Mouse (Mus musculus): ENCODE results near the gene Tjap1. TPM values are rescaled to one million over a fixed set of nuclear protein-coding genes. Genes with fewer than 3 reads are reported as not detected.
A peak's percentile ranks its signal among the peaks of the same experiment; 100 is the strongest.

Tjap1 gene
- total and polyA plus RNA-seq, 3 experiments: 12.9 to 41.2 TPM; not detected in 1

DNA sequence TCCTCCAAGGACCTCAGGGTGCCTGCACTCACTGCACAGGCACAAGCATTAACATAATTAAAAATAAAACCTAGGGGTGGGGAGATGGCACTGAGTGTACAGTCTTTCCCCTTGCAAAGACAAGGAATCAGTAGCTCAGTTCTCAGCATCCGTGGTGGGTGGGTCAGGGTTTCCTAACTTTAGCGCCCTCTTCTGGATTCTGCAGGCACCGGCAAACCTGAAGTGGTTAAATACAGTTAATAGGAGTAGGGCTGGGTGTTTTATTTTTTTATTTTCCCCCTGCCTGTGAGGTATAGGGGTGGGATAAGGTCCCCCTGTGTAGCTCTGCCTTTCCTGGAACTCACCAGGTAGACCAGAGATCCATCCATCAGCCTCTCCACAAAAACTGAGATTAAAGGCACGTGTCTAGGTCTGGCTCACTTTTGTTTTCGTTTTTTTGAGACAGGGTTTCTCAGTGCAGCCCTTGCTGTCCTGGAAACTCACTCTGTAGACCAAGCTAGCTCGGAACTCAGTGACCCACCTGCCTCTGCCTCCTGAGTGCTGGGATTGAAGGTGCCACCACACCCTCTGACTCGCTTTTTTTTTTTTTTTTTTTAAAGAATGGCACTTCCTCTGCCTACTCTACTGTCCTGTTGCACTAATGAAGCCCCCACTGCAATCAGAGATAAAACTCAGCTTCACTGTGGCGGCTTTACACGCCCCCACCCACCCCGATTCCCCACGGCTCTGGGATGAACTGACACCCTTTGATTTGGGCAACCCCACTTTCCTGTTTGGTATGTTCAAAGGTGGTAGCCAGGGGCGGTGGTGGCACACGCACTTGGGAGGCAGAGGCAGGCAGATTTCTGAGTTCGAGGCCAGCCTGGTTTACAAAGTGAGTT lies 30.0 kb downstream of the Tjap1 start:
- peak; percentile 84 for DNase-seq (ENCODE audit: low read depth, low spot score)
- Histone ChIP-seq H3K4me1 (ENCODE audit: control insufficient read depth in 1 of 2, insufficient read depth in 2 of 2, low read length in 2 of 2) (peaks cover 0 to 15% of the 10 kb centered on the region in 2 experiments; a peak in 2 of 4 replicates), H3K27me3 (ENCODE audit: control insufficient read depth in 1 of 2, insufficient read depth in 2 of 2, low read length in 2 of 2) (no peaks in the 10 kb centered on the region), H3K36me3 (ENCODE audit: control insufficient read depth in 1 of 2, insufficient read depth in 2 of 2, low read length in 2 of 2) (peaks cover 0 to 4% of the 10 kb centered on the region in 2 experiments; a peak in 2 of 4 replicates), H3K4me3 (ENCODE audit: control insufficient read depth in 1 of 2, insufficient read depth in 1 of 2, low read depth in 2 of 2, low read length in 2 of 2) (peak overlapping the region; percentile 64 to 66), H3K9ac (ENCODE audit: control insufficient read depth, low read depth, low read length, poor library complexity, severe bottlenecking) (peak overlapping the region; percentile 55), H3K79me2 (ENCODE audit: control insufficient read depth, insufficient read depth, low read length, poor library complexity) (peaks cover 13% of the 10 kb centered on the region), H3K9me3 (replicated peaks; ENCODE audit: insufficient read depth, low read length) (no peaks in the 10 kb centered on the region), H3K27ac (ENCODE audit: control insufficient read depth, low read depth, low read length) (peak overlapping the region; percentile 8; the same call in 1 of the 2 replicates)
- TF ChIP-seq MAFK (IDR thresholded peaks at IDR 0.05; ENCODE audit: borderline replicate concordance, low read depth, low read length) (no peak), POLR2AphosphoS5 (IDR thresholded peaks at IDR 0.05; ENCODE audit: borderline replicate concordance, low read depth, low read length) (no peak), HCFC1 (IDR thresholded peaks at IDR 0.05; ENCODE audit: low read depth, low read length) (0 out of 2 replicates have a peak, but pooled peaks have one; percentile 32), ZNF384 (IDR thresholded peaks at IDR 0.05; ENCODE audit: low read depth, low read length) (peak; percentile 84), CTCF (IDR thresholded peaks at IDR 0.05 in 2 of 3, conservative IDR thresholded peaks at IDR 0.05 in 1 of 3; ENCODE audit: control insufficient read depth in 1 of 3, insufficient read depth in 1 of 3, low read depth in 2 of 3, low read length in 3 of 3, poor library complexity in 1 of 3, severe bottlenecking in 1 of 3) (peak; percentile 71 to 74 (median 72)), MAX (IDR thresholded peaks at IDR 0.05; ENCODE audit: low read length) (no peak; the same call in 1 of the 2 replicates), TCF12 (IDR thresholded peaks at IDR 0.05; ENCODE audit: low read depth, low read length) (no peak), TBP (IDR thresholded peaks at IDR 0.05; ENCODE audit: low read depth, low read length) (no peak), POLR2AphosphoS2 (IDR thresholded peaks at IDR 0.05; ENCODE audit: low read length) (no peak), GABPA (IDR thresholded peaks at IDR 0.05; ENCODE audit: low read depth, low read length) (no peak), MEF2A (IDR thresholded peaks at IDR 0.05; ENCODE audit: extremely low read depth, insufficient replicate concordance, low read depth, low read length, poor library complexity, severe bottlenecking) (no peak), RAD21 (IDR thresholded peaks at IDR 0.05; ENCODE audit: low read depth, low read length) (peak; percentile 35), SMC3 (IDR thresholded peaks at IDR 0.05; ENCODE audit: low read depth, low read length) (peak; percentile 53), NRF1 (IDR thresholded peaks at IDR 0.05; ENCODE audit: insufficient read depth, low read depth, low read length, poor library complexity, severe bottlenecking) (no peak), ZC3H11A (IDR thresholded peaks at IDR 0.05; ENCODE audit: low read depth, low read length) (peak; percentile 35), BHLHE40 (IDR thresholded peaks at IDR 0.05; ENCODE audit: borderline replicate concordance, low read depth, low read length) (no peak), GATA1 (IDR thresholded peaks at IDR 0.05; ENCODE audit: low read depth, low read length) (no peak), KAT2A (conservative IDR thresholded peaks at IDR 0.05; ENCODE audit: low read depth, low read length) (no peak), MAZ (IDR thresholded peaks at IDR 0.05; ENCODE audit: low read depth, low read length) (no peak), E2F4 (IDR thresholded peaks at IDR 0.05; ENCODE audit: borderline replicate concordance, low read depth, low read length) (no peak), RCOR1 (IDR thresholded peaks at IDR 0.05; ENCODE audit: low read depth, low read length) (no peak), MYC (IDR thresholded peaks at IDR 0.05; ENCODE audit: low read depth, low read length) (0 out of 2 replicates have a peak, but pooled peaks have one; percentile 12), ELF1 (IDR thresholded peaks at IDR 0.05; ENCODE audit: low read depth, low read length) (no peak), MXI1 (IDR thresholded peaks at IDR 0.05; ENCODE audit: low read depth, low read length) (peak; percentile 69; the same call in 1 of the 2 replicates), ETS1 (IDR thresholded peaks at IDR 0.05; ENCODE audit: low read depth, low read length) (no peak), ZKSCAN1 (IDR thresholded peaks at IDR 0.05; ENCODE audit: low read depth, low read length) (0 out of 2 replicates have a peak, but pooled peaks have one; percentile 11), USF2 (IDR thresholded peaks at IDR 0.05; ENCODE audit: borderline replicate concordance in 1 of 2, insufficient read depth in 1 of 2, low read depth in 1 of 2, low read length in 2 of 2) (no peak), EP300 (IDR thresholded peaks at IDR 0.05; ENCODE audit: low read depth in 1 of 2, low read length in 2 of 2) (no peak), CHD2 (IDR thresholded peaks at IDR 0.05; ENCODE audit: low read length) (no peak), MYB (IDR thresholded peaks at IDR 0.05; ENCODE audit: low read depth, low read length) (no peak), SIN3A (IDR thresholded peaks at IDR 0.05; ENCODE audit: low read length) (peak; percentile 63), USF1 (IDR thresholded peaks at IDR 0.05; ENCODE audit: low read depth, low read length) (no peak), JUND (IDR thresholded peaks at IDR 0.05; ENCODE audit: low read depth, low read length) (no peak), CHD1 (IDR thresholded peaks at IDR 0.05; ENCODE audit: low read depth, low read length) (no peak), POLR2A (IDR thresholded peaks at IDR 0.05; ENCODE audit: control insufficient read depth in 1 of 2, insufficient read depth in 1 of 2, low read depth in 1 of 2, low read length in 2 of 2, poor library complexity in 1 of 2) (peak in 1 of 2 experiments; percentile 53; a peak in 2 of 4 replicates)

All from MEL (cell line).